In the genomic region with DNA sequence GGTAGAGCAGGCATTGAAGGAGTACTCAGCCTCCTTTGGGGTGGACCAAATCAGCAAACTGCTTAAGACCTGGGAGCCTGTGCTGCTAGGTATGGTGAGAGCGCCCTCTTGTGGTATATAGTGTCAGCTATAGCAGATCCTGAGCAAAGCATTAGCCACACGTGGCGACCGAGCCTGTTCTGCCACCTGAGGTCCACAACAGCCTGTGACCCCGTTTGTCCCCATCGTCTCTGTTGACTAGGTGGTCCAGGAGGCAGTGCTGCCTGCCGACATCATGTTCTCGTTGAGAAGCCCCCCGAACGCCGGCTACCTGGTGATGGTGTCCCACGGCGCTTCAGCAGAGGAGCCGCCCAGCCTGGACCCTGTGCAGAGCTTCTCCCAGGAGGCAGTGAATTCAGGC, we compare ENCODE assay signal across 8 mouse cellular contexts. TPM values are rescaled to one million over a fixed set of nuclear protein-coding genes. Genes with fewer than 3 reads are reported as not detected.
DNase-seq lines count a peak whose midpoint lies in the region; ATAC-seq lines count a peak whose summit lies in the region.

No protein-coding gene starts in this region.

- DNase-seq in adrenal gland, adult (ENCODE audit: inconsistent age in 2 of 2, low spot score in 1 of 2) = peak; percentile 62 to 92
- DNase-seq in adrenal gland, adult 8-10 months = no peak
- DNase-seq in cerebellum, postnatal 14 days = peak; percentile 88 to 92
- peak; percentile 69 to 84 for DNase-seq in frontal cortex, postnatal 36 days (ENCODE audit: low spot score in 2 of 2)
- peak; percentile 49 to 84 for DNase-seq in left cerebral cortex, adult 9 months (ENCODE audit: low spot score in 2 of 2)
- DNase-seq in right cerebral cortex, postnatal 36 days (ENCODE audit: low spot score in 2 of 2) = peak; percentile 69

- no peaks in the 10 kb centered on the region for H3K9me3 ChIP-seq in intestine, embryonic 15.5 days
- H3K9me3 ChIP-seq in megakaryocyte, embryonic 14.5 days = no peaks in the 10 kb centered on the region

- H3K36me3 ChIP-seq in intestine, embryonic 15.5 days = 0 out of 2 replicates have a peak, but pooled peaks cover 10% of the 10 kb centered on the region
- no peaks in the 10 kb centered on the region for H3K36me3 ChIP-seq in megakaryocyte, embryonic 14.5 days (replicated peaks; ENCODE audit: low read length)

- 19% methylated on average over 14 of the region's 14 CpGs for WGBS in intestine, embryonic 15.5 days

- no peak overlapping the region for H3K27ac ChIP-seq in intestine, embryonic 15.5 days

- peaks cover 4% of the 10 kb centered on the region; the same call in 1 of the 2 replicates for H3K27me3 ChIP-seq in intestine, embryonic 15.5 days (replicated peaks)
- H3K27me3 ChIP-seq in megakaryocyte, embryonic 14.5 days (replicated peaks) = peaks cover 90% of the 10 kb centered on the region

- peaks cover 5% of the 10 kb centered on the region; the same call in 1 of the 2 replicates for H3K4me1 ChIP-seq in intestine, embryonic 15.5 days (replicated peaks)
- peaks cover 24% of the 10 kb centered on the region for H3K4me1 ChIP-seq in megakaryocyte, embryonic 14.5 days

- peak overlapping the region; percentile 52 for H3K4me2 ChIP-seq in intestine, embryonic 15.5 days (replicated peaks)

- H3K4me3 ChIP-seq in intestine, embryonic 15.5 days (replicated peaks) = no peak overlapping the region
- peak overlapping the region; percentile 84 for H3K4me3 ChIP-seq in megakaryocyte, embryonic 14.5 days (replicated peaks)

- H3K9ac ChIP-seq in intestine, embryonic 15.5 days = no peak overlapping the region

- peak; percentile 63 for ATAC-seq in intestine, embryonic 15.5 days

RNA-seq across cellular contexts. Expression of a gene that starts 25.0 kb away (rescaled TPM):
- 10 to 100 TPM in 1 of 4 experiments, 1 to 10 TPM in 3; 6.4 to 15.0 (median 8.1) TPM for total RNA-seq in adrenal gland, adult 8-10 months (2022)
- polyA plus RNA-seq in intestine, embryonic 15.5 days (2015; fragmentation: Nextera tagmentation; extraction: Ambion mirVana) = 19.0 and 20.1 TPM in 2 replicates
- polyA plus RNA-seq in megakaryocyte, embryonic 14.5 days (2012; ENCODE audit: insufficient read depth, low replicate concordance) = 0.01 TPM in 1 of 2 replicates, not detected in the other

RNA-seq across cellular contexts. Expression of a gene that starts 25.3 kb away (rescaled TPM):
- 1 to 10 TPM in 1 of 4 experiments, under 1 TPM in 2, not detected in 1; 0.29 to 1.5 (median 0.40) TPM for total RNA-seq in adrenal gland, adult 8-10 months (2022)
- polyA plus RNA-seq in intestine, embryonic 15.5 days (2015; fragmentation: Nextera tagmentation; extraction: Ambion mirVana) = 1.2 and 1.3 TPM in 2 replicates
- polyA plus RNA-seq in megakaryocyte, embryonic 14.5 days (2012; ENCODE audit: insufficient read depth, low replicate concordance) = not detected in 2 replicates

RNA-seq across cellular contexts. Expression of a gene that starts 38.4 kb away (rescaled TPM):
- 10 to 100 TPM; 31.4 to 52.0 (median 39.9) TPM for total RNA-seq in adrenal gland, adult 8-10 months (2022)
- polyA plus RNA-seq in intestine, embryonic 15.5 days (2015; fragmentation: Nextera tagmentation; extraction: Ambion mirVana) = 6.2 and 6.3 TPM in 2 replicates
- polyA plus RNA-seq in megakaryocyte, embryonic 14.5 days (2012; ENCODE audit: insufficient read depth, low replicate concordance) = 0.19 and 0.94 TPM in 2 replicates

RNA-seq across cellular contexts. Expression of a gene that starts 47.5 kb away (rescaled TPM):
- total RNA-seq in adrenal gland, adult 8-10 months (2022) = 100 to 1,000 TPM; 102 to 128 (median 114) TPM
- polyA plus RNA-seq in intestine, embryonic 15.5 days (2015; fragmentation: Nextera tagmentation; extraction: Ambion mirVana) = 71.2 and 74.5 TPM in 2 replicates
- 42.0 and 92.2 TPM in 2 replicates for polyA plus RNA-seq in megakaryocyte, embryonic 14.5 days (2012; ENCODE audit: insufficient read depth, low replicate concordance)

Comparison
In these comparisons a context has a peak if more than half of its experiments do, and no peak if none do; other contexts are left out.
1. RNA of a gene that starts 25.0 kb away (polyA plus RNA-seq): 19.0 to 20.1 TPM in intestine, embryonic 15.5 days; 0.01 TPM in megakaryocyte, embryonic 14.5 days; every median in the first group is over 10 times any median in the second.